Mouse (Mus musculus) heart, postnatal 0 days (tissue): ENCODE measurements around the gene Frmpd4. TPM values are rescaled to one million over a fixed set of nuclear protein-coding genes. Genes with fewer than 3 reads are reported as not detected.

Experiments
- ATAC-seq: fragments of 200-750 bp; cut with Nextera tagmentation; 2 replicates; pipeline ENCODE4 v1.8.0; 2017; ENCODE audit warnings: low read depth, moderate number of reproducible peaks, moderate library complexity; ENCODE audit not compliant: insufficient read depth
- DNase-seq: peaks from one replicate; pipeline ENCODE4 v3.0.0-alpha.2; 2016; ENCODE audit warnings: low spot score
- H3K27ac ChIP-seq: fragments of 300-500 bp; sonication (generic); 2 replicates; pipeline ENCODE4 v1.5.1; 2014; ENCODE audit warnings: low read depth, mild to moderate bottlenecking
- H3K27me3 ChIP-seq: fragments of 300-500 bp; sonication (generic); 2 replicates; pipeline ENCODE4 v1.6.1; 2014; ENCODE audit warnings: low read length, mixed read lengths; ENCODE audit not compliant: control insufficient read depth, insufficient read depth
- H3K36me3 ChIP-seq: fragments of 300-500 bp; sonication (generic); replicated peaks from 2 replicates; pipeline ENCODE4 v1.6.1; 2014; ENCODE audit warnings: low read length, mixed read lengths; ENCODE audit not compliant: control insufficient read depth, insufficient read depth
- H3K4me1 ChIP-seq: fragments of 300-500 bp; sonication (generic); 2 replicates; pipeline ENCODE4 v1.6.1; 2014; ENCODE audit warnings: antibody characterized with exemption; ENCODE audit not compliant: control insufficient read depth, insufficient read depth
- H3K4me2 ChIP-seq: fragments of 300-500 bp; sonication (generic); 2 replicates; pipeline ENCODE4 v1.6.1; 2014; ENCODE audit warnings: low read depth, mild to moderate bottlenecking, low read length, moderate library complexity
- H3K4me3 ChIP-seq: fragments of 300-500 bp; sonication (generic); 2 replicates; pipeline ENCODE4 v1.5.1; 2014; ENCODE audit warnings: low read depth, low read length
- H3K9ac ChIP-seq: fragments of 300-500 bp; sonication (generic); replicated peaks from 2 replicates; pipeline ENCODE4 v1.6.1; 2014; ENCODE audit warnings: low read depth, low read length, mixed read lengths
- H3K9me3 ChIP-seq: fragments of 300-500 bp; sonication (generic); replicated peaks from 2 replicates; pipeline ENCODE4 v1.6.1; 2016; ENCODE audit warnings: low read length; ENCODE audit not compliant: control insufficient read depth
- CTCF ChIP-seq: IDR thresholded peaks from 2 replicates; pipeline ENCODE4 v1.5.1; 2016; ENCODE audit warnings: antibody characterized with exemption, control low read depth, low read depth
- EP300 ChIP-seq: IDR thresholded peaks from 2 replicates; pipeline ENCODE4 v1.6.1; 2016; ENCODE audit warnings: antibody characterized with exemption, low read depth
- WGBS: fragments of 180-500 bp; shearing (Covaris S2); extraction: QIAGEN DNeasy Blood & Tissue Kit; methylation state at CpG from one replicate; pipeline ENCODE4 v1.1.7; 2014; 5-methylcytosine and 5-hydroxymethylcytosine counted together
- polyA plus RNA-seq: library from polyadenylated mRNA; unstranded; fragments of >200 nt; fragmentation: Nextera tagmentation; extraction: Ambion mirVana; gene quantifications from 2 replicates; pipeline ENCODE4 v1.2.1, GENCODE M21; 2015
- total RNA-seq: library from RNA; depleted of rRNA; stranded (reverse); fragments of >200 nt; gene quantifications from 2 replicates; pipeline ENCODE4 v1.2.3, GENCODE M21; 2014; ENCODE audit warnings: low replicate concordance

Gene Frmpd4
- total and polyA plus RNA-seq, 2 experiments from 2014 or later, result not detected

GRCm38 (mm10) chrX:168124043-168124442 is 453.0 kb downstream of the Frmpd4 start:
- Histone ChIP-seq H3K4me2 (no peak overlapping the region), H3K27ac (no peak overlapping the region), H3K9me3 (no peaks in the 10 kb centered on the region), H3K27me3 (peaks cover 15% of the 10 kb centered on the region; the same call in 1 of the 2 replicates), H3K4me1 (no peaks in the 10 kb centered on the region), H3K9ac (no peak overlapping the region), H3K4me3 (no peak overlapping the region), H3K36me3 (no peaks in the 10 kb centered on the region)
- TF ChIP-seq EP300, result no peak
- no peak for TF ChIP-seq CTCF
- 13% methylated on average over 8 of the region's 8 CpGs for WGBS
- no peak for DNase-seq
- no peak for ATAC-seq

GRCm38 (mm10) chrX:168123589-168123965 is 453.5 kb downstream of the Frmpd4 start:
- Histone ChIP-seq H3K36me3 (no peaks in the 10 kb centered on the region), H3K4me1 (no peaks in the 10 kb centered on the region), H3K27me3 (peaks cover 15% of the 10 kb centered on the region; the same call in 1 of the 2 replicates), H3K4me2 (peak overlapping the region; percentile 56), H3K4me3 (peak overlapping the region; percentile 29), H3K9ac (no peak overlapping the region), H3K27ac (no peak overlapping the region), H3K9me3 (no peaks in the 10 kb centered on the region)
- TF ChIP-seq EP300, result no peak
- no peak for TF ChIP-seq CTCF
- ATAC-seq, result no peak
- 10% methylated on average over 10 of the region's 11 CpGs for WGBS
- no peak for DNase-seq

GRCm38 (mm10) chrX:168122806-168123588 is 454.0 kb downstream of the Frmpd4 start:
- WGBS, result 17% methylated on average over 31 of the region's 42 CpGs
- DNase-seq (no peak), ATAC-seq (no peak)
- no peaks in the 10 kb centered on the region for H3K9me3 ChIP-seq
- TF ChIP-seq CTCF (no peak), EP300 (no peak)
- H3K4me2 ChIP-seq, result peak overlapping the region; percentile 56
- no peaks in the 10 kb centered on the region for H3K36me3 ChIP-seq
- no peak overlapping the region for H3K27ac ChIP-seq
- H3K4me1 ChIP-seq, result no peaks in the 10 kb centered on the region
- H3K4me3 ChIP-seq, result peak overlapping the region; percentile 29
- H3K27me3 ChIP-seq, result peaks cover 15% of the 10 kb centered on the region; the same call in 1 of the 2 replicates
- no peak overlapping the region for H3K9ac ChIP-seq

- no peak overlapping the region for H3K9ac ChIP-seq
- H3K9me3 ChIP-seq, result no peaks in the 10 kb centered on the region
- TF ChIP-seq CTCF (no peak), EP300 (no peak)
- ATAC-seq, result no peak
- no peak overlapping the region for H3K4me3 ChIP-seq
- H3K4me2 ChIP-seq, result no peak overlapping the region
- H3K36me3 ChIP-seq, result no peaks in the 10 kb centered on the region
- no peak for DNase-seq
- H3K4me1 ChIP-seq, result no peaks in the 10 kb centered on the region
- H3K27me3 ChIP-seq, result no peaks in the 10 kb centered on the region
- no peak overlapping the region for H3K27ac ChIP-seq
Observed at GRCm38 (mm10) chrX:168041589-168041988, 535.4 kb downstream of the Frmpd4 start.

GRCm38 (mm10) chrX:168020574-168021145 is 556.4 kb downstream of the Frmpd4 start:
- no peak for ATAC-seq
- Histone ChIP-seq H3K27me3 (no peaks in the 10 kb centered on the region), H3K4me3 (no peak overlapping the region), H3K9me3 (no peaks in the 10 kb centered on the region), H3K4me1 (no peaks in the 10 kb centered on the region), H3K4me2 (no peak overlapping the region), H3K36me3 (no peaks in the 10 kb centered on the region), H3K27ac (no peak overlapping the region), H3K9ac (no peak overlapping the region)
- DNase-seq, result no peak
- 66% methylated on average over 4 of the region's 4 CpGs for WGBS
- no peak for TF ChIP-seq CTCF
- no peak for TF ChIP-seq EP300

GRCm38 (mm10) chrX:168017792-168018191 is 559.2 kb downstream of the Frmpd4 start:
- Histone ChIP-seq H3K36me3 (no peaks in the 10 kb centered on the region), H3K27me3 (no peaks in the 10 kb centered on the region), H3K4me2 (no peak overlapping the region), H3K4me3 (no peak overlapping the region), H3K27ac (no peak overlapping the region), H3K9ac (no peak overlapping the region), H3K9me3 (no peaks in the 10 kb centered on the region), H3K4me1 (no peaks in the 10 kb centered on the region)
- WGBS, result 50% methylated on average over 3 of the region's 3 CpGs
- no peak for ATAC-seq
- no peak for DNase-seq
- TF ChIP-seq EP300 (no peak), CTCF (no peak)
